Mouse (Mus musculus) erythroblast, embryonic 14.5 days (primary cell): ENCODE results near the gene Taf1.

Experiments used
- GATA1 ChIP-seq: IDR thresholded peaks from 2 replicates; pipeline ENCODE4 v1.6.1; 2012; ENCODE audit warnings: low read length, inconsistent platforms, mixed read lengths
- TAL1 ChIP-seq: IDR thresholded peaks from 3 replicates; pipeline ENCODE4 v1.6.1; 2012; ENCODE audit warnings: low read length, inconsistent platforms, mixed read lengths

- TF ChIP-seq TAL1 (no peak), GATA1 (no peak)
These were observed 104.4 kb downstream of the Taf1 start for GRCm38 (mm10) chrX:101636821-101637525.
